Mouse (Mus musculus): ENCODE results near the gene Accs. TPM values are rescaled to one million over a fixed set of nuclear protein-coding genes. Genes with fewer than 3 reads are reported as not detected.

Accs gene
- polyA plus RNA-seq, 1 experiment from 2014 or later: 6.9 TPM

DNA sequence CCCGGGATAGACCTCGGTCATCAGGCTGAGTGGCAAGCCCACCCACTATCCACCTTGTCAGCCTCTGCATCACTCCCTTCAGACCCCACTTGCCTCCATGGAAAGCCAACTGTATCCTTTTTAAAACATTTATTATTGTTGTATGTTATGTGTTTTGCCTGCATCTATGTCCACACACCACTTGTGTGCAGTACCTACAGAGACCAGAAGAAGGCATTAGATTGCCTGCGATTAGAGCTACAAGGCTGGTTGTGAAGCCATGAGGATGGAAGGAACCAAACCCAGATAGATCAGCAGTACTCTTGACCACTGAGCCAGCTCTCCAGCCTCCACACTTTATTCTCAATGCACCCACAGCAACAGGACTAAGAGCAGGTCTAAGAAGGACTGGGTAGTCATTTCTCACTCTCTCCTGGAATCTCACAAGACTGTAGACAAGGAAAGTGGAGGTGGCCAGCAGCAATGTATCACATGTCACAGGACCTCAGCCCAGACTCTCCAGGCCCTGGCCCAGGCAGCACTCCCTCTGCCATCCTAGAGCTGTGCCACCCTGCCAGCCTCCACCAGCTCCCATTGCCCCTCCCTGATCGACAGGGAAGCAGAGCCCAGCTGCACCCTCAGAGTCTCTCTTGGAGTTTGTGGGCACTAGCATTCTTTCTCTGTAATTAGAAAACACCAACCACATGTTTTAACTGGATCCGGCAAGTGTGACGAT lies 43.1 kb downstream of the Accs start:
- Histone ChIP-seq H3K4me1 (no peaks in the 10 kb centered on the region), H3K27ac (replicated peaks) (no peak overlapping the region), H3K4me2 (replicated peaks) (no peak overlapping the region), H3K9ac (replicated peaks) (no peak overlapping the region), H3K4me3 (no peak overlapping the region), H3K27me3 (no peaks in the 10 kb centered on the region), H3K9me3 (no peaks in the 10 kb centered on the region), H3K36me3 (peaks cover 40% of the 10 kb centered on the region)
- no peak for ATAC-seq (replicated peaks)
- WGBS: 90% methylated on average over 6 of the region's 6 CpGs

GRCm38 (mm10) chr2:93805523-93805922 lies 44.2 kb downstream of the Accs start:
- Histone ChIP-seq H3K4me3 (no peak overlapping the region), H3K4me1 (no peaks in the 10 kb centered on the region), H3K9ac (replicated peaks) (no peak overlapping the region), H3K27me3 (no peaks in the 10 kb centered on the region), H3K9me3 (no peaks in the 10 kb centered on the region), H3K36me3 (peaks cover 29% of the 10 kb centered on the region), H3K27ac (replicated peaks) (no peak overlapping the region), H3K4me2 (replicated peaks) (no peak overlapping the region)
- 90% methylated on average over 4 of the region's 4 CpGs for WGBS
- ATAC-seq (replicated peaks): no peak

DNA sequence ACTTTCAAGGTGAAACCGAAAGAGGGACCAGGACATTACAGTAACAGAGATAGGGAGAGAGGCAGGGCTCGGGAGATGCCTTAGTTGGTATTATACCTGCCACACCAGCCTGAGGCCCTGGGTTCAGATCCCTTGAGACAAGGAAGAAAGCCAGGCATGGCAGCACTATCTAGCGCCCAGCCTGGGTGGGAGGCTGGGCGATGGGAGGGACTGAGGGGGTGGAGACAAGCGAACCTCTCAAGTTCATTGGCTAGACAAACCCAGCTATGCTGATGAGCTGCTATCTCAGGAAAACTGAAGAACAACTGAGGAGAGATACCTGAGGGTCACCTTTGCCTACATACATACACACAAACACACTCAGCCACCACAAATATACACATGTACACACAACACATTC lies 44.7 kb downstream of the Accs start:
- 78% methylated on average over 5 of the region's 5 CpGs for WGBS
- Histone ChIP-seq H3K27ac (replicated peaks) (no peak overlapping the region), H3K4me3 (no peak overlapping the region), H3K4me2 (replicated peaks) (no peak overlapping the region), H3K9ac (replicated peaks) (no peak overlapping the region), H3K9me3 (no peaks in the 10 kb centered on the region), H3K36me3 (peaks cover 27% of the 10 kb centered on the region), H3K27me3 (no peaks in the 10 kb centered on the region), H3K4me1 (no peaks in the 10 kb centered on the region)
- no peak for ATAC-seq (replicated peaks)

GRCm38 (mm10) chr2:93802947-93803346 lies 46.8 kb downstream of the Accs start:
- H3K4me2 ChIP-seq (replicated peaks): no peak overlapping the region
- H3K4me1 ChIP-seq: no peaks in the 10 kb centered on the region
- H3K9ac ChIP-seq (replicated peaks): no peak overlapping the region
- H3K27me3 ChIP-seq: no peaks in the 10 kb centered on the region
- no peak overlapping the region for H3K4me3 ChIP-seq
- H3K9me3 ChIP-seq: no peaks in the 10 kb centered on the region
- H3K27ac ChIP-seq (replicated peaks): no peak overlapping the region
- no peak for ATAC-seq (replicated peaks)
- H3K36me3 ChIP-seq: peaks cover 22% of the 10 kb centered on the region
- WGBS: 96% methylated on average over 2 of the region's 2 CpGs

GRCm38 (mm10) chr2:93801097-93801496 lies 48.6 kb downstream of the Accs start:
- no peaks in the 10 kb centered on the region for H3K9me3 ChIP-seq
- no peak for ATAC-seq (replicated peaks)
- H3K4me3 ChIP-seq: no peak overlapping the region
- no peak overlapping the region for H3K27ac ChIP-seq (replicated peaks)
- H3K4me1 ChIP-seq: no peaks in the 10 kb centered on the region
- no peak overlapping the region for H3K4me2 ChIP-seq (replicated peaks)
- peaks cover 25% of the 10 kb centered on the region for H3K36me3 ChIP-seq
- 74% methylated on average over 7 of the region's 7 CpGs for WGBS
- H3K9ac ChIP-seq (replicated peaks): no peak overlapping the region
- H3K27me3 ChIP-seq: no peaks in the 10 kb centered on the region

DNA sequence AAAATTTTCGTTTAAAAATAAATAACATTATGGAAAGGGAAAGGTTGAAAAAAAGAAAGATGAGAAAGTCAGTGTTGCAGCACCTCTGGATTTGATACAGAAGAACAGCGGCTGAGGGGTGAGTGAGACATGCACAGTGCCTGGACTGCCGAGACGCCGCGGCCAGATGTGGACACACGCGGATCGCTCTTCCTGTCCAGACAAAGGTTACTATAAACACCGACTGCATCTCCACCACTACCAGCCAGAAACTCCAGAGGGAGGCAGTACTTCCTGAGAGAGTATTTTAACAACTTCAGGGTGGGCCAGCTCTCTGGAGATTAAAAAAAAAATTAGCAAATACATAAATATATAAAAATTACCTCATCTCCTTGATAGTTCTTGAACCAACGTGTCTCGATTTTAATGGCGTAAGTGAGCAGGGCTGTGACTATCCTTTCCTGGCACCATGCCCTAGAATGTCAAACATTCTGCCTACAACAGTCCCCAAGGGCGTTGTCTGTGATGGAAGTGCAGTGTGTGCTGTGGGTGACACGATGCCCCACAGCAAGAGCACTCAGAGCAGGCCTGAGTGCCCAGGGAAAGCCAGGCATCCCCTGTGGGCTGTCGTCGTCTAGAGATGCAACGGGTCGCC lies 52.5 kb downstream of the Accs start:
- Histone ChIP-seq H3K4me2 (replicated peaks) (no peak overlapping the region), H3K4me1 (no peaks in the 10 kb centered on the region), H3K9me3 (no peaks in the 10 kb centered on the region), H3K9ac (replicated peaks) (no peak overlapping the region), H3K27me3 (no peaks in the 10 kb centered on the region), H3K36me3 (peaks cover 40% of the 10 kb centered on the region), H3K27ac (replicated peaks) (no peak overlapping the region), H3K4me3 (no peak overlapping the region)
- ATAC-seq (replicated peaks): no peak
- WGBS: 85% methylated on average over 19 of the region's 19 CpGs

- Histone ChIP-seq H3K27ac (replicated peaks) (no peak overlapping the region), H3K9me3 (no peaks in the 10 kb centered on the region), H3K36me3 (peaks cover 43% of the 10 kb centered on the region), H3K4me3 (no peak overlapping the region), H3K27me3 (no peaks in the 10 kb centered on the region), H3K4me1 (peaks cover 6% of the 10 kb centered on the region; the same call in 1 of the 2 replicates), H3K4me2 (replicated peaks) (no peak overlapping the region), H3K9ac (replicated peaks) (no peak overlapping the region)
- WGBS: 96% methylated on average over 5 of the region's 5 CpGs
- ATAC-seq (replicated peaks): no peak
These were observed 55.4 kb downstream of the Accs start for GRCm38 (mm10) chr2:93794375-93794774.

DNA sequence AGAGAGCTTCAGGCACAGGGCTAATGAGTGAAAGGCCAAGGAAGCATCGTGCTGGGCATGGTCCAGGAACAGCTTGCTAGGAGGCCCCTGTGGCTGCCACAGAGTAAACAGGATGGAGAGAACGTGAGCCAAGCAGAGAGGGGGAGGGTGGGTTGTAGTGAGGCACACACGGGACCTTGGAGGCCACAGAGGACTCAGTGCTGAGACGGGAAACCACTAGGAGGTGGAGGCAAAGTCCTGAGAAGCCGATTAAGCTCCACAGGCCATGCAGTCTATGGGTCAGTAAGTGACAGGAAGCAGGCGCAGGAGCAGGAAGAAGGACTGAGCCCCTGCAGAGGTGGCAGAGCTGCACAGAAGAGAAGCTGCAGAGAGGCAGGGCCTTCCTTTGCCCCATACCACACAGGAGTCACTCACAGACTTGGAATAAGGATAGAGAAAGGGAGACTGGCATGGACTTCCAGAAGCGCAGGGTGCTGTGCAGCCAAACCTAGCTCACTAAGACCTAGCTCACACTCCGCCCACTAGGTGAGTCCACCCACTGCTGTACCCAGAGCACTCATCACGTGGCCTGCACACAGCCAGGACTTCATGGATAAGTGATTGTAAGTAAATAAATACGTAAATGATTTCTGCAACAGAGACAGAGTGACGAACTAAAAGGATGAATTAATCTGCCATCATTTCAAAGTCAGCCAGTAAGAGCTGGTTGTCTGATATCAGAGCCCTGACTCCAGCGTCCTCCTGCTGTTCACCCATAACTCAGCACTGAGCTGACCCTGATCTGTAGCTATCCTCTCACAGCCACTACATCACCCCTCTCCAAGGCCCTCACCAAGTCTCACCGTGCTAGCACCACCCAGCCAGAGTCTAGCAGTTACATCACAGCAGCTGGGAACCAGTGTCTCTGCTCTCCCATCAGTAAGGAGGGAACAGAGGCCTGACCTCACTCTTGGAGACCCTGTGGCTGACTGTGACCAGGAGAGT lies 57.9 kb downstream of the Accs start:
- no peak overlapping the region for H3K9ac ChIP-seq (replicated peaks)
- no peak overlapping the region; the same call in 1 of the 2 replicates for H3K27ac ChIP-seq (replicated peaks)
- H3K4me1 ChIP-seq: peaks cover 6% of the 10 kb centered on the region; the same call in 1 of the 2 replicates
- H3K36me3 ChIP-seq: peaks cover 32% of the 10 kb centered on the region
- ATAC-seq (replicated peaks): 0 out of 2 replicates have a peak, but pooled peaks have one; percentile 48
- H3K27me3 ChIP-seq: no peaks in the 10 kb centered on the region
- no peak overlapping the region for H3K4me3 ChIP-seq
- 72% methylated on average over 13 of the region's 13 CpGs for WGBS
- H3K4me2 ChIP-seq (replicated peaks): no peak overlapping the region
- no peaks in the 10 kb centered on the region for H3K9me3 ChIP-seq

DNA sequence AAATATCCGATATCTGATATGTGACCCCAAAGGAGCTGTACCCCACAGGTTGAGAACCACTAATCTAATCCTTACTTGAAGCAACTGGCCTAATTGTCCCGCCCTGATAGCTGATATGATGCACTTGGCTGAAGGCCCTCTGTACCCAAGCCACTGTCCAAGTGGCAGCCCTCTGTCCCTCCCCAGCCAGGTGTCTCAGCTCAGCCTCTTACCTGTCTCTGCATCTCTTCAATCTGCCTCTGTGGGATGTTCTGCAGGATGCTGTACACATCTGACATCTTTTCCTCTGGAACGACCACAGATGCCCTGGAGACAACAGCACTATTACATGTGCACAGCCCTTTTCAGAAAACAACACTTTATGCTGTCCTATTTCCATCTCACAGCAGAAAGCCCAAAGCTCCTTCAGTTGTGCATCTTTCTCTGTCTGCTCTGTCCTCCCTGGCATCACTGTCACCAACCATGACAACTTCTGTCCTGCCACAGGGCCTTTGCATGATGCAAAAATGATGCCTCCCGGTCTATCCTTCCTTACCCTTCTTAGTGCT lies 58.9 kb downstream of the Accs start:
- H3K36me3 ChIP-seq: peaks cover 24% of the 10 kb centered on the region
- H3K27ac ChIP-seq (replicated peaks): no peak overlapping the region
- no peaks in the 10 kb centered on the region for H3K27me3 ChIP-seq
- no peak overlapping the region for H3K4me3 ChIP-seq
- no peaks in the 10 kb centered on the region for H3K9me3 ChIP-seq
- H3K9ac ChIP-seq (replicated peaks): no peak overlapping the region
- no peak overlapping the region for H3K4me2 ChIP-seq (replicated peaks)
- peaks cover 9% of the 10 kb centered on the region for H3K4me1 ChIP-seq
- no peak for ATAC-seq (replicated peaks)
- 88% methylated on average over 4 of the region's 4 CpGs for WGBS

GRCm38 (mm10) chr2:93788557-93788956 lies 61.2 kb downstream of the Accs start:
- Histone ChIP-seq H3K27me3 (no peaks in the 10 kb centered on the region), H3K4me3 (no peak overlapping the region), H3K9me3 (no peaks in the 10 kb centered on the region), H3K4me1 (peaks cover 29% of the 10 kb centered on the region), H3K27ac (replicated peaks) (no peak overlapping the region), H3K4me2 (replicated peaks) (no peak overlapping the region), H3K9ac (replicated peaks) (no peak overlapping the region), H3K36me3 (peaks cover 4% of the 10 kb centered on the region; the same call in 1 of the 2 replicates)
- 90% methylated on average over 5 of the region's 5 CpGs for WGBS
- ATAC-seq (replicated peaks): no peak

GRCm38 (mm10) chr2:93786175-93786574 lies 63.6 kb downstream of the Accs start:
- H3K9ac ChIP-seq (replicated peaks): no peak overlapping the region
- 46% methylated on average over 4 of the region's 4 CpGs for WGBS
- H3K4me3 ChIP-seq: no peak overlapping the region
- H3K4me2 ChIP-seq (replicated peaks): no peak overlapping the region
- peaks cover 23% of the 10 kb centered on the region for H3K4me1 ChIP-seq
- peaks cover 4% of the 10 kb centered on the region; the same call in 1 of the 2 replicates for H3K36me3 ChIP-seq
- no peak overlapping the region for H3K27ac ChIP-seq (replicated peaks)
- H3K9me3 ChIP-seq: no peaks in the 10 kb centered on the region
- no peaks in the 10 kb centered on the region for H3K27me3 ChIP-seq
- ATAC-seq (replicated peaks): 0 out of 2 replicates have a peak, but pooled peaks have one; percentile 57
